Mouse (Mus musculus): ENCODE measurements around the gene Tmed8.

- TF ChIP-seq REST (IDR thresholded peaks at IDR 0.05; ENCODE audit: insufficient read depth, insufficient read length) (no peak), TCF12 (IDR thresholded peaks at IDR 0.05; ENCODE audit: insufficient read depth, poor library complexity, severe bottlenecking) (no peak), POLR2A (IDR thresholded peaks at IDR 0.05; ENCODE audit: insufficient read length, low read depth) (no peak), MAX (IDR thresholded peaks at IDR 0.05; ENCODE audit: low read depth) (no peak), E2F4 (IDR thresholded peaks at IDR 0.05; ENCODE audit: insufficient read depth) (no peak), POLR2AphosphoS2 (IDR thresholded peaks at IDR 0.05; ENCODE audit: insufficient read length, low read depth) (no peak), USF1 (IDR thresholded peaks at IDR 0.05; ENCODE audit: low read depth) (no peak), MYOD1 (IDR thresholded peaks at IDR 0.05; ENCODE audit: control insufficient read depth in 1 of 3, insufficient read length in 2 of 3, low read depth in 2 of 3) (no peak), CEBPB (IDR thresholded peaks at IDR 0.05; ENCODE audit: insufficient read depth, poor library complexity, severe bottlenecking) (no peak)
These were observed 73.0 kb downstream of the Tmed8 start for GRCm38 (mm10) chr12:87127256-87127655.

Data from myocyte (in vitro differentiated cells).